Mouse (Mus musculus) CD4-positive naive resting alpha-beta T cell, adult 57 days (primary cell): ENCODE data around the gene Sprr2i. TPM values are rescaled to one million over a fixed set of nuclear protein-coding genes. Genes with fewer than 3 reads are reported as not detected.

Source experiments
- total RNA-seq: library from RNA; stranded (reverse); gene quantifications from one replicate; pipeline ENCODE4 v1.2.4, GENCODE M21; 2023

Sprr2i gene
- total RNA-seq, result not detected

DNA sequence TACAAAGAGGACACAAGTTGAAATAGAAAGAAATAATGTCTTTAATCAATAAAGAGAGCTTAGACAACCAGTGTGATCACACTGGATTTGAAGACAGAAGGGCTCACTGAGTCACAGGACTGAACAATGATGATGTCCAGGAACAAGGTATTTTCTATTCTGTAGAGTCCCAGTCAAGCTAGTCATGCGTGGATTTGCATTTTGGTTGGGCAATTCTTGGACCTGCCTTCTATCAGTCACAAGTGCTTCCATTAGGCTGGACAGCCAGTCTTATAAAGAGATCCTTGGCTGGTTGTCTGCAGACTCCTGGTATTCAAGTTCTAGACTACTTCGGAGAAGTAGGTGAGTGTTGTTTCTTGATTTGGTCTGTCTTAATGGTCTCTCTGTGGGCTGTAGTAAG, at the start of gene Sprr2i:
TSS of gene Sprr2i (plus strand) at position 301 of the 400 bp plus-strand sequence.

DNA sequence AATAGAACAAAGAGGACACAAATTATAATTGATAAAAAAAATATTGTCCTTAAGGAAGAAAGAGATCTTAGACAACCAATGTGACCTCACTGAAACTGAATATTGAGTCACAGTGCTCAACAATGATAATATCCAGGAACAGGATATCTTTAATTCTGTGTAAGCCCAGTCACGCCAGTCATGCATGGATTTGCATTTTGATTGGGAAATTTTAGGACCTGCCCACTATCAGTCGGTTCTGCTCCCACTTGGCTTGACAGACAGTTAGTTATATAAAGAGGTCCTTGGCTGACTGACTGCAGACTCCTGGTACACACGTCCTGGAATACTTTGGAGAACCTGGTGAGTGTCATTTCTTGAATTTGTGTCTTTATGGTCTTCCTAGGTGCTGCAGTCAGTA, 42.9 kb upstream of the Sprr2i start, which contains the start of gene Sprr2f:
TSS of gene Sprr2f (plus strand) at position 301 of the 400 bp plus-strand sequence.

DNA sequence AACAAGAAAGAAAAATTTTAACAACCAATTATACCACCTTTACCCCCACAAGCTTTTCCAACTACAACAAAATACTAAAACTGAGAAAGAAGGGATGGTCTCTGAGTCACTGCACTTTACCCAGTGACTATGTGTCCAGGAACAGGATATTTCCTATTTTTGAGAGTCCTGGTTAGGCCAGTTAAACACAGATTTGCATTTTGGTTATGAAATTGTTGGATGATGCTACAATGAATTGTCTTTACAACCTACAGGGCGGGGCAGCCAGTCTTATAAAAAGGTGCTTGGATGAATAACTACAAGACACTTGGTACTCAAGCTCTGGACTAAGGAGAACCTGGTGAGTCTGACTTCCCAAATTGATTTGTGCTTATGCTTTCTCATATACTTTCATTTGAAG, 22.4 kb upstream of the Sprr2i start, which contains the start of gene Sprr2h:
TSS of gene Sprr2h (plus strand) at position 301 of the 400 bp plus-strand sequence.

DNA sequence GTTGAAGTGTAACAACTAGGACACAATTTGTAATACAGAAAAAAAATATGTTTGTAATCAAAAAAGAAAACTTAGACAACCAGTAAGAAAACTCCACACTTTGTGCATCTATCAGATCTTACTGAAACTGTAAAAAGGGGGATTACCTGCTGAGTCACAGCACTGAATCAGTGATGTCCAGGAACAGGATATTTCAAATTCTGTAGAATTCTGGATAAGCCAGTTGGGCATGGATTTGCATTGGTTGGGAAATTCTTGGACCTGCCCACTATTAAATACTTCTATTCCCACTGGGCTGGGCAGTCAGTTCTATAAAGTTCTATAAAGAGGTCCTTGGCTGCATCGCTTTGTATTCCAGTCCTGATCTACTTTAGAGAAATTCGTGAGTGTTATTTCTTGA, 10.0 kb downstream of the Sprr2i start, which contains the start of gene Sprr2j-ps:
TSS of gene Sprr2j-ps (plus strand) at position 301 of the 400 bp plus-strand sequence.

DNA sequence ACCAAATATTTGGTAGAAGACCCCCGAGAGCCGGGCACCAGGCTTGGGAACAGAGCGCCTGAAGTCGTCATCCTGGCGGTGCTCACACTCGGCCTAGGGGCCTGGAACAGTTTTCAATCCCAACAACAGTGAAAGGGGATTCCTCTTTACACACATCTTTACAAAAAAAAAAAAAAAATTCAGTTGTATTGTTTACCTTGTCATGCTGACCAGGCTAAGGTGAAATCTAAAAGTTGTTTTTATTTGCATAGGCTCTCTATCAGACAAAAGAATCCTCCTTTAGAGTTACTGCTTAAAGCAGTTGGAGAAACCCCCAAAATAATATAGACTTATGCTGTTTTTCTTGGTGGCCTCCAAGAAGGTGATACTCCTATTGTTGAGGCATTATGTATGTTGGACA, 21.5 kb downstream of the Sprr2i start, which contains the start of gene Gm9774:
TSS of gene Gm9774 (minus strand) at position 101 of the 400 bp plus-strand sequence.

DNA sequence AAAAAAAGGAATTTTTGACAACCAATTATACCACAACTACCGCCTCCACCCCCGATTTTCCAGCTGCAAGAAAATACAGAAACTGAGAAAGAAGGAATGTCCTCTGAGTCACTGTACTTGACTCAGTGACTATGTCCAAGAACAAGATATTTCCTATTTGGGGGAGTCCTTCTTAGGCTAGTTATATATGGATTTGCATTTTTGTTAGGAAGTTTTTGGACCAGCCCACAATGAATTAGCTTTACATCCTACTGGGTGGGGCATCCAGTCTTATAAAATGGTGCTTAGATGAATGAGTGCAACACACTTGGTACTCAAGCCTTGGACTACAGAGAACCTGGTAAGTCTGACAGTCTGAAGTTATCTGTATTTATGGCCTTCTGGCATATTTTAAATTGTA, 24.5 kb downstream of the Sprr2i start, which contains the start of gene Sprr2k:
TSS of gene Sprr2k (plus strand) at position 301 of the 400 bp plus-strand sequence.

DNA sequence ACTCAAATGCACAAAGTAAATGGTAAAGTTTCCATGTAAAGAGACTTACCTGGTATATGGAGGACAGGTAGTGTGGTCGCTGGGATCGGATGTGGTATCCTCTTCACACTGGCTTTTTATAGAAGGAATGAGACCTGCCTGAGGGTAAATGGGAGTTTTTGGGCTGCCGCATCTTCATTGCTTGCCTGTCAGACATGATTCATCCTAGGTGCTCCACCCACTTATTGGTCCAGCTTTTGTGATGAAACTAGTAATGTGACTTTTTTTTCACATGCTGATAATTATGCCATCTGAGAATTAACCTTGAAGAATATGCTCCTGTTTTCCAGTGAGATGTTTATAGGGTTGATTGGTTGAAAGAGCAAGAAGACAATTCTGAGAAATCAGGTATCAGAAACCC, 30.9 kb downstream of the Sprr2i start, which contains the start of gene Sprr1b:
TSS of gene Sprr1b (minus strand) at position 101 of the 400 bp plus-strand sequence.

DNA sequence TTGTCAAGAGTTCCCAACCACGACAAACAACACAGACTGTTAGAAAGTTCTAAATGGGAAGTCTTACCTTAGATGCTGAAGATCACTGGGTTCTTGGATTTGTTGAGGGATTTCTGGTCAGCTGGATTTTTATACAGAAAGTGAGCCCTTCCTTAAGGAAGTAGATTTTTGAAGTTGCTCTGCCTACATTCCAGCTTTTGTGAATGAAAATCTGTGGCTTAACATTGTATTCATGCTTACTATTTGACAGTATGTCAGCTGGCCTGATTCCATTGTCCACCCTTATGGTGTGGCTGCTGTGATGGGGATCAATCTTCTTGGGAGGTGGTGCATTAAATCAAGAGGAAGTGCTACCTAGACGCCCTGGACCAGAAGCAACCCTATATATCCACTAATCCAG, 50.8 kb downstream of the Sprr2i start, which contains the start of gene Sprr3:
TSS of gene Sprr3 (minus strand) at position 101 of the 400 bp plus-strand sequence.

Other genes starting within 250 kb of the Sprr2i start
- not detected for gene Sprr2a1, start 192.2 kb upstream of the Sprr2i start, total RNA-seq
- gene Sprr2a2, start 192.1 kb upstream of the Sprr2i start, total RNA-seq, result not detected
- not detected for gene Sprr2a3, start 122.6 kb upstream of the Sprr2i start, total RNA-seq
- gene Sprr2b, start 91.4 kb upstream of the Sprr2i start, total RNA-seq, result not detected
- not detected for gene Sprr2d, start 68.9 kb upstream of the Sprr2i start, total RNA-seq
- gene Sprr2e, start 55.8 kb upstream of the Sprr2i start, total RNA-seq, result not detected
- gene Sprr2f, start 42.8 kb upstream of the Sprr2i start, total RNA-seq, result not detected
- gene Sprr2h, start 22.3 kb upstream of the Sprr2i start, total RNA-seq, result not detected
- not detected for gene Sprr2j-ps, start 10.1 kb downstream of the Sprr2i start, total RNA-seq
- 4.4 TPM for gene Gm9774, start 21.4 kb downstream of the Sprr2i start, total RNA-seq
- not detected for gene Sprr2k, start 24.6 kb downstream of the Sprr2i start, total RNA-seq
- not detected for gene Sprr1b, start 30.8 kb downstream of the Sprr2i start, total RNA-seq
- not detected for gene Sprr3, start 50.7 kb downstream of the Sprr2i start, total RNA-seq
- not detected for gene Sprr1a, start 77.9 kb downstream of the Sprr2i start, total RNA-seq
- not detected for gene Sprr4, start 92.5 kb downstream of the Sprr2i start, total RNA-seq
- not detected for gene 2310046K23Rik, start 126.5 kb downstream of the Sprr2i start, total RNA-seq
- not detected for gene Ivl, start 165.7 kb downstream of the Sprr2i start, total RNA-seq
- gene Smcp, start 181.0 kb downstream of the Sprr2i start, total RNA-seq, result not detected
- gene 2210017I01Rik, start 199.5 kb downstream of the Sprr2i start, total RNA-seq, result not detected
- gene Lce6a, start 213.7 kb downstream of the Sprr2i start, total RNA-seq, result not detected
- gene Lce1a1, start 240.3 kb downstream of the Sprr2i start, total RNA-seq, result not detected
- gene Lce1b, start 248.9 kb downstream of the Sprr2i start, total RNA-seq, result not detected